Mouse (Mus musculus): ENCODE data around the gene Slc38a7.
"Not testable (repeated sequence)": the region's sequence is repeated elsewhere in the genome, so short reads cannot be mapped to it uniquely, and the experiment has no call there.

Slc38a7 gene

GRCm38 (mm10) chr8:95853102-95853843, at the start of gene Slc38a7:
Slc38a7 (minus strand) TSS chr8:95853539.
- peak; percentile 75 for DNase-seq (ENCODE audit: low spot score)

GRCm38 (mm10) chr8:95901864-95902263, 48.5 kb upstream of the Slc38a7 start:
- DNase-seq (ENCODE audit: low spot score), result no peak

GRCm38 (mm10) chr8:95893701-95894100, 40.4 kb upstream of the Slc38a7 start:
- no peak for DNase-seq (ENCODE audit: low spot score)

GRCm38 (mm10) chr8:95888285-95889136, 35.2 kb upstream of the Slc38a7 start, which contains the start of gene Got2:
Got2 (minus strand) TSS chr8:95888547.
- peak; percentile 90 for DNase-seq (ENCODE audit: low spot score)

GRCm38 (mm10) chr8:95887578-95888284, 34.4 kb upstream of the Slc38a7 start:
- DNase-seq (ENCODE audit: low spot score), result peak; percentile 38

GRCm38 (mm10) chr8:95886647-95887577, 33.6 kb upstream of the Slc38a7 start:
- DNase-seq (ENCODE audit: low spot score), result peak; percentile 6

- DNase-seq (ENCODE audit: low spot score), result no peak
Measured at GRCm38 (mm10) chr8:95885966-95886365, 32.6 kb upstream of the Slc38a7 start.

GRCm38 (mm10) chr8:95885271-95885841, 32.0 kb upstream of the Slc38a7 start:
- DNase-seq (ENCODE audit: low spot score), result no peak

GRCm38 (mm10) chr8:95884491-95884890, 31.2 kb upstream of the Slc38a7 start:
- no peak for DNase-seq (ENCODE audit: low spot score)

GRCm38 (mm10) chr8:95882191-95882590, 28.9 kb upstream of the Slc38a7 start:
- no peak for DNase-seq (ENCODE audit: low spot score)

- no peak for DNase-seq (ENCODE audit: low spot score)
Measured at GRCm38 (mm10) chr8:95881576-95881975, 28.2 kb upstream of the Slc38a7 start.

- DNase-seq (ENCODE audit: low spot score), result no peak
Measured at GRCm38 (mm10) chr8:95879823-95880222, 26.5 kb upstream of the Slc38a7 start.

- DNase-seq (ENCODE audit: low spot score), result peak; percentile 24
Measured at GRCm38 (mm10) chr8:95878176-95878962, 25.0 kb upstream of the Slc38a7 start.

GRCm38 (mm10) chr8:95875270-95875669, 21.9 kb upstream of the Slc38a7 start:
- no peak for DNase-seq (ENCODE audit: low spot score)

GRCm38 (mm10) chr8:95871690-95872089, 18.4 kb upstream of the Slc38a7 start:
- no peak for DNase-seq (ENCODE audit: low spot score)

GRCm38 (mm10) chr8:95864851-95865250, 11.5 kb upstream of the Slc38a7 start:
- DNase-seq (ENCODE audit: low spot score), result not testable (repeated sequence)

GRCm38 (mm10) chr8:95863761-95864440, 10.6 kb upstream of the Slc38a7 start:
- DNase-seq (ENCODE audit: low spot score), result not testable (repeated sequence)

GRCm38 (mm10) chr8:95854174-95854573, 835 bp upstream of the Slc38a7 start:
- no peak for DNase-seq (ENCODE audit: low spot score)

- DNase-seq (ENCODE audit: low spot score), result no peak
Measured at GRCm38 (mm10) chr8:95852290-95852689, 1.0 kb downstream of the Slc38a7 start.
